Mouse (Mus musculus) embryonic facial prominence, embryonic 14.5 days (tissue): Measurements from ENCODE around the gene Gja1. TPM values are rescaled to one million over a fixed set of nuclear protein-coding genes. Genes with fewer than 3 reads are reported as not detected.

Experiments
- polyA plus RNA-seq: library from polyadenylated mRNA; unstranded; fragments of >200 nt; fragmentation: Nextera tagmentation; extraction: Ambion mirVana; gene quantifications from 2 replicates; pipeline ENCODE4 v1.2.1, GENCODE M21; 2014

Gja1 gene
- polyA plus RNA-seq, 1 experiment from 2014 or later, result 289 TPM

Other genes starting within 250 kb of the Gja1 start
- 2.9 and 3.3 TPM in 2 replicates for gene Tbc1d32, start 148.6 kb upstream of the Gja1 start, polyA plus RNA-seq